Mouse (Mus musculus) erythroblast, embryonic 14.5 days (primary cell): ENCODE data around the gene Defb36. TPM values are rescaled to one million over a fixed set of nuclear protein-coding genes. Genes with fewer than 3 reads are reported as not detected.

ENCODE experiments used
- H3K27me3 ChIP-seq: 2 replicates; pipeline ENCODE4 v1.6.1; 2012; ENCODE audit warnings: inconsistent platforms; ENCODE audit not compliant: control insufficient read depth
- H3K36me3 ChIP-seq: 2 replicates; pipeline ENCODE4 v1.6.1; 2012; ENCODE audit warnings: mild to moderate bottlenecking, inconsistent platforms; ENCODE audit not compliant: control insufficient read depth
- H3K4me1 ChIP-seq: 2 replicates; pipeline ENCODE4 v1.6.1; 2012; ENCODE audit warnings: inconsistent platforms; ENCODE audit not compliant: control insufficient read depth
- H3K4me3 ChIP-seq: replicated peaks from 2 replicates; pipeline ENCODE3; 2012; ENCODE audit warnings: moderate library complexity, mild to moderate bottlenecking, inconsistent platforms
- H3K9me3 ChIP-seq: 2 replicates; pipeline ENCODE4 v1.6.1; 2012; ENCODE audit warnings: low read length, inconsistent platforms, mixed read lengths; ENCODE audit not compliant: control insufficient read depth
- GATA1 ChIP-seq: IDR thresholded peaks from 2 replicates; pipeline ENCODE4 v1.6.1; 2012; ENCODE audit warnings: low read length, inconsistent platforms, mixed read lengths
- TAL1 ChIP-seq: IDR thresholded peaks from 3 replicates; pipeline ENCODE4 v1.6.1; 2012; ENCODE audit warnings: low read length, inconsistent platforms, mixed read lengths
- polyA plus RNA-seq: library from polyadenylated mRNA; stranded (reverse); fragments of >175 nt; gene quantifications from 2 replicates; pipeline ENCODE4 v1.2.3, GENCODE M21; 2012

The Defb36 gene
- polyA plus RNA-seq, result not detected in 2 replicates

DNA sequence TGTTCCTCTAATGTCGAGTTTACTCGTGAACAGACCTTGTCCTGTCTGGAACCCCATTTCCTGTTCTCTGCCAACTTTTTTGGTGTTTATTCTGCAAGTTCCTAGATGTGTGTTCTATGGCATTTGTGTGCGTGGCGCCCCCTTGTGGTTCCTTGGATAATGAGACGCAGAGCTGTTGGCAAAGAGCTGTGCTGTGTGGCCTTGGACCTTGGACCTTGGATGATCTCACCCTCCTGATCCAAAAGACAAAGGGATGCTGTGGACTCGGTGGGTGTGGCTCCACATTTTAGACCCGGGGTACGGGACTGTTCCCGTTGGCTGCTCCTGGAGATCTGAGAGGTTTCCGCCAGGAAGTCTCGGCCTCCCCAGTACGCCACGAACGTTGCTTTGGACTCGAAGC is at the start of gene Defb36:
TSS of gene Defb36 (plus strand) at position 271 of the 400 bp plus-strand sequence.
- Histone ChIP-seq H3K4me3 (no peak within 1 kb of the TSS), H3K36me3 (no peaks in the 10 kb centered on the region), H3K4me1 (no peaks in the 10 kb centered on the region), H3K27me3 (no peaks in the 10 kb centered on the region), H3K9me3 (peaks cover 14% of the 10 kb centered on the region)
- no peak for TF ChIP-seq TAL1
- TF ChIP-seq GATA1, result no peak

DNA sequence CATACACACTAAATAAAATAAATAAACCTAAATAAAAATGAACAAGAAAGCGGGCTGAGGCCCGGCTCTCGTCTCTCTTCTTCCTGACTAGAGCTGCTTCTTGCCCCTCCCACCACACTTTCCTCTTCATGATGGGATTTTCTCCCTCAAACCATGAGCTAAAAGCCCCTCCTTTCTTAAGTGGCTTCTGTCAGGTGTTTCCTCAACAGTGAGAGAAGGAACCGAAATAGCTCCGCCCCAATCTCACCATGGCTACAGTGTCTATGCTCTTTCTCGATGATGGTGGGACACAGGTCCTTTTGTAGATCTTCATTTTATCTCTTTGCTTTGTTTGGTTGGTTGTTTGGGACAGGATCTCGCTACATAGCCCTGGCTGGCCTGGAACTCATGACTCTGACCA is 47.5 kb upstream of the Defb36 start:
- H3K36me3 ChIP-seq, result no peaks in the 10 kb centered on the region
- no peaks in the 10 kb centered on the region; the same call in 1 of the 2 replicates for H3K27me3 ChIP-seq
- H3K4me1 ChIP-seq, result no peaks in the 10 kb centered on the region; the same call in 1 of the 2 replicates
- H3K4me3 ChIP-seq, result no peak overlapping the region
- H3K9me3 ChIP-seq, result no peaks in the 10 kb centered on the region
- TF ChIP-seq TAL1, result no peak
- TF ChIP-seq GATA1, result no peak

DNA sequence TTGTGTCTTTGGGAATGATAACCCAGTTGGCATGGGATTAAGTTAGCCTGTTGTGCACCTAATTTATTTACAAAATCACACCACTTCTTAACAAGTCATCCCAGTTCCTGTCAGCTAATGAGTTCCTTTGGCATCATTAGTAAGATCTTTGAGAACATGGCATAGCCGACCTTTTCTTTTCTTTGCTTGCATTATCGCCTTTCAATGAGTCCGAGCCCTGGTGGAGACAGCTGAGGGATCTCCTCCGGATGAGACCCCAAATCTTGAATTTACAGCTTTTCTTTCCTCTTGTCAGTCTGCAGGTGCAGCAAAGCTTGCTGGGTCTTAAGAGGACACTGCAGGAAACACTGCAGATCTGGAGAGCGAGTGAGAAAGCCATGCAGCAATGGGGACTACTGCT is 35.1 kb upstream of the Defb36 start, which contains the start of gene Gm17416:
TSS of gene Gm17416 (plus strand) at position 301 of the 400 bp plus-strand sequence.
- Histone ChIP-seq H3K4me1 (no peaks in the 10 kb centered on the region), H3K9me3 (no peaks in the 10 kb centered on the region), H3K27me3 (no peaks in the 10 kb centered on the region), H3K4me3 (no peak within 1 kb of the TSS), H3K36me3 (no peaks in the 10 kb centered on the region)
- no peak for TF ChIP-seq GATA1
- TF ChIP-seq TAL1, result no peak

GRCm38 (mm10) chr2:152569881-152570280 is 34.2 kb upstream of the Defb36 start:
- no peak overlapping the region for H3K4me3 ChIP-seq
- no peaks in the 10 kb centered on the region for H3K36me3 ChIP-seq
- no peaks in the 10 kb centered on the region for H3K9me3 ChIP-seq
- no peaks in the 10 kb centered on the region for H3K4me1 ChIP-seq
- H3K27me3 ChIP-seq, result no peaks in the 10 kb centered on the region
- TF ChIP-seq GATA1 (no peak), TAL1 (no peak)

DNA sequence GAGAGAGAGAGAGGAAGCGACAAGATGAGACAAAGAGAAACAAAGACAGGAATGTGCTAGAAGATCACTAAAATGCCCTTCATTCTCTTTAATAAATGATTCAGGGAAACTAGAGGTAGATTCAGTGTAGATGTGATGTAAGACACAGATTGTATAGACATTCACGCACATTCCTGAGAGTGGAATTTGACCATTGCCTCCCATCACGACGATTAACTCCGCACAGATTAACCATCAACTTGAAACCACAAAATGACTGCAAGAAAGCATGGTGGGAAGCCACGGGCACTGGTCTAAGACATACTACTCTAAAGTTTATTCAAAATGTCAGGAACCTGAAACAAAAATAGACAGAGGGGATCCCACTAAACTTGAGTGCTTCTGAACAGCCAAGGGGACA is 33.8 kb upstream of the Defb36 start:
- Histone ChIP-seq H3K36me3 (no peaks in the 10 kb centered on the region), H3K4me3 (no peak overlapping the region), H3K4me1 (no peaks in the 10 kb centered on the region), H3K9me3 (no peaks in the 10 kb centered on the region), H3K27me3 (no peaks in the 10 kb centered on the region)
- TF ChIP-seq TAL1, result no peak
- TF ChIP-seq GATA1, result no peak

- Histone ChIP-seq H3K9me3 (no peaks in the 10 kb centered on the region), H3K27me3 (no peaks in the 10 kb centered on the region), H3K4me3 (no peak within 1 kb of the TSS), H3K4me1 (no peaks in the 10 kb centered on the region), H3K36me3 (no peaks in the 10 kb centered on the region)
- TF ChIP-seq GATA1 (no peak), TAL1 (no peak)
Observed at GRCm38 (mm10) chr2:152572114-152572794, 31.9 kb upstream of the Defb36 start, which contains the start of gene Defb21. Gene Defb21, plus strand, starts transcription at chr2:152572744.

GRCm38 (mm10) chr2:152573484-152573883 is 30.6 kb upstream of the Defb36 start:
- H3K36me3 ChIP-seq, result no peaks in the 10 kb centered on the region
- no peak for TF ChIP-seq GATA1
- no peak for TF ChIP-seq TAL1
- H3K9me3 ChIP-seq, result no peaks in the 10 kb centered on the region
- H3K27me3 ChIP-seq, result no peaks in the 10 kb centered on the region
- no peak overlapping the region for H3K4me3 ChIP-seq
- H3K4me1 ChIP-seq, result no peaks in the 10 kb centered on the region

GRCm38 (mm10) chr2:152580107-152580506 is 24.0 kb upstream of the Defb36 start, which contains the start of gene Defb19:
Gene Defb19, minus strand, starts transcription at chr2:152580312.
- Histone ChIP-seq H3K27me3 (no peaks in the 10 kb centered on the region), H3K4me3 (no peak within 1 kb of the TSS), H3K9me3 (no peaks in the 10 kb centered on the region), H3K36me3 (no peaks in the 10 kb centered on the region), H3K4me1 (no peaks in the 10 kb centered on the region)
- TF ChIP-seq GATA1 (no peak), TAL1 (no peak)

GRCm38 (mm10) chr2:152580612-152581011 is 23.5 kb upstream of the Defb36 start:
- Histone ChIP-seq H3K4me3 (no peak overlapping the region), H3K27me3 (no peaks in the 10 kb centered on the region), H3K9me3 (no peaks in the 10 kb centered on the region), H3K4me1 (no peaks in the 10 kb centered on the region), H3K36me3 (no peaks in the 10 kb centered on the region)
- TF ChIP-seq GATA1, result no peak
- no peak for TF ChIP-seq TAL1
